ENCODE assay signal across 32 mouse cellular contexts in genomic region chr10:21393390-21393789, GRCm38 (mm10). TPM values are rescaled to one million over a fixed set of nuclear protein-coding genes. Genes with fewer than 3 reads are reported as not detected.
A peak's percentile ranks its signal among the peaks of the same experiment; 100 is the strongest.
DNase-seq lines count a peak whose midpoint lies in the region; ATAC-seq and TF ChIP-seq lines count a peak whose summit lies in the region.
"Had no signal": no experiment of that assay in that cellular context is flagged by ENCODE, and none has a peak within 500 bp of the region (broad histone marks: within the 10 kb centered on the region; RNA-seq: fewer than 3 reads in every experiment).

No protein-coding gene starts in this region.

- DNase-seq in liver, postnatal 0 days = no peak
- no peak for DNase-seq in liver, embryonic 11.5 days (ENCODE audit: low spot score)
- DNase-seq in spleen, postnatal 36 days (ENCODE audit: low spot score in 2 of 2) = peak; percentile 22 to 48
- no peak for DNase-seq in spleen, adult 18-20 months
- DNase-seq in layer of hippocampus, adult 11-12 months (ENCODE audit: low spot score) = no peak
- no peak for DNase-seq in left cerebral cortex, adult 9 months (ENCODE audit: low spot score in 2 of 2)
- DNase-seq: adrenal gland, adult 8-10 months; adrenal gland, postnatal 25 days; B cell, adult 2 months; cerebellum, adult 11-12 months; cerebellum, adult 8-10 months; cerebellum, postnatal 10 days; cerebellum, postnatal 36 days; embryo, embryonic 11 days; forebrain, postnatal 0 days; gastrocnemius, adult 2 months; gastrocnemius, postnatal 14 days; heart, adult 11 months; heart, postnatal 10 days; heart, postnatal 36 days had no signal

- no peak for TF ChIP-seq EP300 in liver, postnatal 0 days (IDR thresholded peaks at IDR 0.05; ENCODE audit: low read depth)

- no peaks in the 10 kb centered on the region for H3K27me3 ChIP-seq in liver, postnatal 0 days (ENCODE audit: insufficient read depth, low read length)
- no peaks in the 10 kb centered on the region for H3K27me3 ChIP-seq in liver, embryonic 11.5 days (replicated peaks; ENCODE audit: control insufficient read depth, insufficient read depth, low read length)
- H3K27me3 ChIP-seq: embryonic facial prominence, embryonic 13.5 days; heart, embryonic 12.5 days; heart, embryonic 15.5 days had no signal

- no peak overlapping the region for H3K4me2 ChIP-seq in liver, postnatal 0 days (ENCODE audit: low read depth, low read length)
- no peak overlapping the region for H3K4me2 ChIP-seq in liver, embryonic 11.5 days
- H3K4me2 ChIP-seq: embryonic facial prominence, embryonic 13.5 days; heart, embryonic 12.5 days; heart, embryonic 15.5 days; hindbrain, embryonic 14.5 days had no signal

- no peaks in the 10 kb centered on the region for H3K4me1 ChIP-seq in liver, postnatal 0 days (ENCODE audit: insufficient read depth)
- H3K4me1 ChIP-seq in liver, embryonic 11.5 days (replicated peaks; ENCODE audit: control insufficient read depth, insufficient read depth, low read length) = no peaks in the 10 kb centered on the region; the same call in 1 of the 2 replicates
- H3K4me1 ChIP-seq: embryonic facial prominence, embryonic 10.5 days; embryonic facial prominence, embryonic 13.5 days had no signal

- H3K4me3 ChIP-seq in liver, postnatal 0 days (ENCODE audit: low read depth, low read length) = no peak overlapping the region
- no peak overlapping the region for H3K4me3 ChIP-seq in liver, embryonic 11.5 days (ENCODE audit: low read depth, low read length)
- H3K4me3 ChIP-seq: embryonic facial prominence, embryonic 10.5 days; embryonic facial prominence, embryonic 13.5 days; gastrocnemius, adult 2 months; heart, embryonic 12.5 days; heart, embryonic 15.5 days had no signal

- 0 out of 2 replicates have a peak, but pooled peaks cover 4% of the 10 kb centered on the region for H3K36me3 ChIP-seq in liver, postnatal 0 days (replicated peaks; ENCODE audit: insufficient read depth, low read length)
- H3K36me3 ChIP-seq in liver, embryonic 11.5 days (ENCODE audit: control insufficient read depth, insufficient read depth, low read length) = no peaks in the 10 kb centered on the region
- H3K36me3 ChIP-seq: embryonic facial prominence, embryonic 10.5 days; embryonic facial prominence, embryonic 13.5 days; G1E; heart, embryonic 12.5 days; heart, embryonic 15.5 days had no signal

- 59% methylated on average over 2 of the region's 2 CpGs for WGBS in liver, postnatal 0 days (ENCODE audit: insufficient replicate concordance)
- WGBS in liver, embryonic 11.5 days = 62% methylated on average over 2 of the region's 2 CpGs

- peak; percentile 40; the same call in 1 of the 2 replicates for ATAC-seq in liver, postnatal 0 days
- ATAC-seq in liver, embryonic 11.5 days (replicated peaks; ENCODE audit: low FRiP score) = no peak
- ATAC-seq in erythroid progenitor cell, adult 5-6 weeks (replicated peaks; ENCODE audit: low FRiP score, poor library complexity, severe bottlenecking) = peak; percentile 94
- ATAC-seq: activated CD4-positive, CD25-positive, alpha-beta regulatory T cell, adult 4 months; forebrain, embryonic 14.5 days; forebrain, postnatal 0 days; hindbrain, postnatal 0 days had no signal

- H3K9me3 ChIP-seq in liver, postnatal 0 days (ENCODE audit: low read length) = no peaks in the 10 kb centered on the region
- no peaks in the 10 kb centered on the region for H3K9me3 ChIP-seq in liver, embryonic 11.5 days (ENCODE audit: control insufficient read depth, low read length)
- H3K9me3 ChIP-seq: embryonic facial prominence, embryonic 10.5 days; embryonic facial prominence, embryonic 13.5 days; G1E; heart, embryonic 12.5 days; heart, embryonic 15.5 days had no signal

- no peak for TF ChIP-seq CTCF in liver, postnatal 0 days (IDR thresholded peaks at IDR 0.05; ENCODE audit: low read depth)

- H3K27ac ChIP-seq in liver, postnatal 0 days (ENCODE audit: low read depth) = no peak overlapping the region
- no peak overlapping the region for H3K27ac ChIP-seq in liver, embryonic 11.5 days (ENCODE audit: low read depth, low read length)
- H3K27ac ChIP-seq: embryonic facial prominence, embryonic 10.5 days; embryonic facial prominence, embryonic 13.5 days; gastrocnemius, adult 2 months; heart, embryonic 15.5 days; hindbrain, embryonic 14.5 days; hindbrain, postnatal 0 days had no signal

- H3K9ac ChIP-seq in liver, postnatal 0 days (replicated peaks) = no peak overlapping the region
- no peak overlapping the region for H3K9ac ChIP-seq in liver, embryonic 11.5 days (ENCODE audit: low read depth, low read length)
- H3K9ac ChIP-seq: embryonic facial prominence, embryonic 13.5 days; forebrain, postnatal 0 days; heart, embryonic 12.5 days; heart, embryonic 15.5 days; hindbrain, embryonic 14.5 days had no signal

RNA-seq across cellular contexts. Expression of gene Aldh8a1, which starts 16.3 kb away (rescaled TPM):
- polyA plus RNA-seq in liver, postnatal 0 days (2015; fragmentation: Nextera tagmentation; extraction: Ambion mirVana) = 111 and 117 TPM in 2 replicates
- polyA plus RNA-seq in liver, embryonic 11.5 days (2014; fragmentation: Nextera tagmentation; extraction: Ambion mirVana) = 3.6 and 4.2 TPM in 2 replicates
- total RNA-seq in erythroid progenitor cell, adult 5-6 weeks (2015; ENCODE audit: low replicate concordance) = not detected in 2 replicates
- not detected in 2 replicates for total RNA-seq in erythroid progenitor cell, adult 5-6 weeks (2017; ENCODE audit: low replicate concordance)
- total RNA-seq: gastrocnemius, adult 2 months; gastrocnemius, postnatal 14 days; heart, adult 8-10 months; heart, postnatal 10 days; heart, postnatal 36 days; hindbrain, postnatal 0 days had no signal
- polyA plus RNA-seq: embryonic facial prominence, embryonic 13.5 days; forebrain, embryonic 11.5 days; forebrain, embryonic 14.5 days; forebrain, postnatal 0 days; G1E; heart, embryonic 15.5 days; hindbrain, embryonic 14.5 days; hindbrain, postnatal 0 days had no signal

Comparison
In these comparisons a context has a peak if more than half of its experiments do, and no peak if none do; other contexts are left out.
1. DNase-seq: peak in spleen, postnatal 36 days (2 of 2); none in liver, postnatal 0 days (single experiment), liver, embryonic 11.5 days (single experiment), spleen, adult 18-20 months (0 of 2), layer of hippocampus, adult 11-12 months (single experiment) and left cerebral cortex, adult 9 months (0 of 2).
2. RNA of gene Aldh8a1, which starts 16.3 kb away (polyA plus RNA-seq): 111 to 117 TPM in liver, postnatal 0 days; 3.6 to 4.2 TPM in liver, embryonic 11.5 days; every median in the first group is over 10 times any median in the second.